ENCODE assay signal across 13 mouse cellular contexts in the genomic region with DNA sequence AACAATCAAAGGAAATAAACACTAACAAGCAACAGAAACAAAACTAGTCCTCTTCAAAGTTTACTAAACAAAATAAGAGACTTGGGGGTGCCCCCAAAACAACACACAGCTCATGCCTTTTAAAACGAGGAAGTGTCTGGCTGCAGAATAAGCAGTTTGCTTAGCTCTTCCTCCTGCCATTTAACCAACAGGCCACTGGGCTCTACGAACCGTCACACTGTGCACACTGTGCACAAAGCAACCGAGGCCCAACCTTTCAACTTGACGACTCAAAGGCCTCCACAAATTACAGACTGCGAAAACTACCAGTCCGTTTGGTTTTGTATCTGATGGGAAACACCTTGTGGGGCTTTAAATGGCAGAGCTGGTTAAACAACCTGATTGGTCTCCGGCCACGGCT. TPM values are rescaled to one million over a fixed set of nuclear protein-coding genes. Genes with fewer than 3 reads are reported as not detected.
DNase-seq lines count a peak whose midpoint lies in the region; ATAC-seq and TF ChIP-seq lines count a peak whose summit lies in the region.
"Had no signal": no experiment of that assay in that cellular context is flagged by ENCODE, and none has a peak within 500 bp of the region (broad histone marks: within the 10 kb centered on the region; RNA-seq: fewer than 3 reads in every experiment).

No protein-coding gene starts in this region.

- H3K9ac ChIP-seq in kidney, embryonic 14.5 days (ENCODE audit: low read depth, low read length): no peak overlapping the region
- peak overlapping the region; percentile 4; the same call in 1 of the 2 replicates for H3K9ac ChIP-seq in CH12.LX (ENCODE audit: insufficient read depth, low read depth)
- peak overlapping the region; percentile 97 for H3K9ac ChIP-seq in liver, embryonic 11.5 days (ENCODE audit: low read depth, low read length)
- no peak overlapping the region for H3K9ac ChIP-seq in neural tube, embryonic 15.5 days (replicated peaks)
- H3K9ac ChIP-seq: limb, embryonic 13.5 days; neural tube, embryonic 12.5 days had no signal

- peaks cover 8% of the 10 kb centered on the region; the same call in 1 of the 2 replicates for H3K4me1 ChIP-seq in kidney, embryonic 14.5 days (ENCODE audit: control insufficient read depth, insufficient read depth, low read length)
- peaks cover 5 to 53% of the 10 kb centered on the region in 2 experiments; a peak in 3 of 4 replicates for H3K4me1 ChIP-seq in CH12.LX (ENCODE audit: control insufficient read depth in 1 of 2, insufficient read depth in 2 of 2)
- H3K4me1 ChIP-seq in liver, embryonic 11.5 days (replicated peaks; ENCODE audit: control insufficient read depth, insufficient read depth, low read length): peaks cover 37% of the 10 kb centered on the region
- peaks cover 24% of the 10 kb centered on the region for H3K4me1 ChIP-seq in neural tube, embryonic 15.5 days

- TF ChIP-seq EP300 in CH12.LX (IDR thresholded peaks at IDR 0.05; ENCODE audit: low read length): no peak

- TF ChIP-seq RAD21 in CH12.LX (IDR thresholded peaks at IDR 0.05; ENCODE audit: low read depth, low read length): no peak

- H3K79me2 ChIP-seq in CH12.LX (replicated peaks; ENCODE audit: control insufficient read depth, extremely low read depth, insufficient read depth, poor library complexity, severe bottlenecking): peaks cover 5% of the 10 kb centered on the region; the same call in 1 of the 2 replicates

- no peaks in the 10 kb centered on the region; the same call in 1 of the 2 replicates for H3K27me3 ChIP-seq in kidney, embryonic 14.5 days (ENCODE audit: control insufficient read depth, insufficient read depth, low read length)
- H3K27me3 ChIP-seq in CH12.LX (replicated peaks): no peaks in the 10 kb centered on the region
- H3K27me3 ChIP-seq in liver, embryonic 11.5 days (replicated peaks; ENCODE audit: control insufficient read depth, insufficient read depth, low read length): no peaks in the 10 kb centered on the region
- no peaks in the 10 kb centered on the region for H3K27me3 ChIP-seq in neural tube, embryonic 15.5 days (replicated peaks)
- H3K27me3 ChIP-seq: neural tube, embryonic 12.5 days had no signal

- peak overlapping the region; percentile 21 for H3K4me2 ChIP-seq in kidney, embryonic 14.5 days (replicated peaks; ENCODE audit: low read depth, low read length)
- H3K4me2 ChIP-seq in CH12.LX (ENCODE audit: insufficient read depth, low read depth, poor library complexity, severe bottlenecking): peak overlapping the region; percentile 79; the same call in 1 of the 2 replicates
- H3K4me2 ChIP-seq in liver, embryonic 11.5 days: peak overlapping the region; percentile 84
- no peak overlapping the region for H3K4me2 ChIP-seq in neural tube, embryonic 15.5 days
- H3K4me2 ChIP-seq: limb, embryonic 13.5 days; neural tube, embryonic 12.5 days had no signal

- in situ Hi-C loops in CH12.LX (cut with MboI; ENCODE audit: low pct_ligation_motif_present, low pct_unique_long_range_greater_than_20kb, low sequenced_read_pairs): no loop called here

- no peaks in the 10 kb centered on the region for H3K9me3 ChIP-seq in kidney, embryonic 14.5 days (ENCODE audit: control insufficient read depth, low read length)
- H3K9me3 ChIP-seq in CH12.LX (replicated peaks; ENCODE audit: low read length): no peaks in the 10 kb centered on the region
- no peaks in the 10 kb centered on the region for H3K9me3 ChIP-seq in liver, embryonic 11.5 days (ENCODE audit: control insufficient read depth, low read length)
- H3K9me3 ChIP-seq in neural tube, embryonic 15.5 days (replicated peaks): no peaks in the 10 kb centered on the region
- H3K9me3 ChIP-seq: limb, embryonic 13.5 days; neural tube, embryonic 12.5 days had no signal

- TF ChIP-seq POLR2A in CH12.LX (IDR thresholded peaks at IDR 0.05; ENCODE audit: low read depth, low read length): no peak

- ATAC-seq in kidney, embryonic 14.5 days (ENCODE audit: low FRiP score, low TSS enrichment): no peak
- ATAC-seq in liver, embryonic 11.5 days (replicated peaks; ENCODE audit: low FRiP score): no peak
- peak; percentile 13; the same call in 1 of the 2 replicates for ATAC-seq in neutrophil, adult 5-6 weeks (ENCODE audit: extremely low read depth, insufficient number of reproducible peaks, low FRiP score, poor library complexity, severe bottlenecking)
- ATAC-seq in frontal cortex, adult (ENCODE audit: low TSS enrichment): no peak
- ATAC-seq in neural tube, embryonic 15.5 days (ENCODE audit: low FRiP score): no peak

- no peak for DNase-seq in kidney, postnatal 14 days
- peak; percentile 57 for DNase-seq in CH12.LX (ENCODE audit: extremely low read depth)
- DNase-seq in liver, embryonic 11.5 days (ENCODE audit: low spot score): no peak
- no peak for DNase-seq in lung, postnatal 4 days
- DNase-seq: cerebellum, postnatal 14 days; kidney, postnatal 4 days had no signal

- no peak overlapping the region for H3K4me3 ChIP-seq in kidney, embryonic 14.5 days (ENCODE audit: low read length)
- H3K4me3 ChIP-seq in CH12.LX (replicated peaks in 1 of 3; ENCODE audit: low read depth in 2 of 3, low read length in 2 of 3, poor library complexity in 1 of 3): no peak overlapping the region
- H3K4me3 ChIP-seq in liver, embryonic 11.5 days (ENCODE audit: low read depth, low read length): peak overlapping the region; percentile 85
- H3K4me3 ChIP-seq in neural tube, embryonic 15.5 days (replicated peaks): no peak overlapping the region
- H3K4me3 ChIP-seq: limb, embryonic 13.5 days; neural tube, embryonic 12.5 days had no signal

- TF ChIP-seq CTCF in CH12.LX (conservative IDR thresholded peaks at IDR 0.05 in 1 of 2, IDR thresholded peaks at IDR 0.05 in 1 of 2; ENCODE audit: low read depth in 2 of 2, low read length in 2 of 2): no peak

- WGBS in kidney, embryonic 14.5 days: 41% methylated on average over 9 of the region's 9 CpGs
- 40% methylated on average over 9 of the region's 9 CpGs for WGBS in liver, embryonic 11.5 days
- 67% methylated on average over 9 of the region's 9 CpGs for WGBS in neural tube, embryonic 15.5 days

- dilution Hi-C loops in CH12.LX (cut with MboI; ENCODE audit: extremely low pct_ligation_motif_present, extremely low pct_unique_long_range_greater_than_20kb, low sequenced_read_pairs): no loop called here

- H3K36me3 ChIP-seq in kidney, embryonic 14.5 days (ENCODE audit: control insufficient read depth, insufficient read depth, low read length): 0 out of 2 replicates have a peak, but pooled peaks cover 1% of the 10 kb centered on the region
- peaks cover 4 to 18% of the 10 kb centered on the region in 2 experiments for H3K36me3 ChIP-seq in CH12.LX (replicated peaks in 1 of 2; ENCODE audit: control insufficient read depth in 1 of 2, insufficient read depth in 1 of 2, low read length in 1 of 2)
- peaks cover 8% of the 10 kb centered on the region; the same call in 1 of the 2 replicates for H3K36me3 ChIP-seq in liver, embryonic 11.5 days (ENCODE audit: control insufficient read depth, insufficient read depth, low read length)
- H3K36me3 ChIP-seq in neural tube, embryonic 15.5 days: no peaks in the 10 kb centered on the region
- H3K36me3 ChIP-seq: limb, embryonic 13.5 days; neural tube, embryonic 12.5 days had no signal

- no peak overlapping the region for H3K27ac ChIP-seq in kidney, embryonic 14.5 days (ENCODE audit: low read depth, low read length)
- H3K27ac ChIP-seq in CH12.LX (ENCODE audit: insufficient read depth, low read depth): no peak overlapping the region
- H3K27ac ChIP-seq in liver, embryonic 11.5 days (ENCODE audit: low read depth, low read length): peak overlapping the region; percentile 98; the same call in 1 of the 2 replicates
- H3K27ac ChIP-seq in neural tube, embryonic 15.5 days (replicated peaks): no peak overlapping the region
- H3K27ac ChIP-seq: limb, embryonic 13.5 days; neural tube, embryonic 12.5 days had no signal

TF ChIP-seq in CH12.LX, 34 proteins besides CTCF, POLR2A, EP300 and RAD21 (continues in another document):
- TF ChIP-seq ELF1 (IDR thresholded peaks at IDR 0.05; ENCODE audit: low read depth, low read length): peak; percentile 62
- TF ChIP-seq MAFK (IDR thresholded peaks at IDR 0.05; ENCODE audit: insufficient replicate concordance, low read length): peak; percentile 36; the same call in 1 of the 2 replicates

RNA-seq across cellular contexts. Expression of gene Arsg, which starts 3.0 kb away (rescaled TPM):
- 2.2 and 6.1 TPM in 2 replicates for polyA plus RNA-seq in kidney, embryonic 14.5 days (2014; fragmentation: Nextera tagmentation; extraction: Ambion mirVana)
- 2.2 and 3.3 TPM in 2 replicates for total RNA-seq in CH12.LX (2012; rRNA removed)
- total RNA-seq in CH12.LX (2014; rRNA removed): 1.3 and 1.4 TPM in 2 replicates
- polyA plus RNA-seq in CH12.LX (2012; ENCODE audit: insufficient read length, low read depth): 0.76 and 0.79 TPM in 2 replicates
- 5.8 and 6.2 TPM in 2 replicates for polyA plus RNA-seq in liver, embryonic 11.5 days (2014; fragmentation: Nextera tagmentation; extraction: Ambion mirVana)
- 21.5 and 24.6 TPM in 2 replicates for total RNA-seq in neutrophil, adult 5-6 weeks (2017)
- 2.8 and 3.2 TPM in 2 replicates for polyA plus RNA-seq in neural tube, embryonic 15.5 days (2015; fragmentation: Nextera tagmentation; extraction: Ambion mirVana)

RNA-seq across cellular contexts. Expression of gene Slc16a6, which starts 3.2 kb away (rescaled TPM):
- 9.7 and 11.8 TPM in 2 replicates for polyA plus RNA-seq in kidney, embryonic 14.5 days (2014; fragmentation: Nextera tagmentation; extraction: Ambion mirVana)
- total RNA-seq in CH12.LX (2012; rRNA removed) (14.1 and 18.3 TPM in 2 replicates), CH12.LX (2014; rRNA removed) (18.7 and 20.9 TPM in 2 replicates)
- polyA plus RNA-seq in CH12.LX (2012; ENCODE audit: insufficient read length, low read depth): 18.9 and 24.2 TPM in 2 replicates
- 52.2 and 58.7 TPM in 2 replicates for polyA plus RNA-seq in liver, embryonic 11.5 days (2014; fragmentation: Nextera tagmentation; extraction: Ambion mirVana)
- total RNA-seq in neutrophil, adult 5-6 weeks (2017): 45.0 and 49.8 TPM in 2 replicates
- 3.7 and 4.2 TPM in 2 replicates for polyA plus RNA-seq in neural tube, embryonic 15.5 days (2015; fragmentation: Nextera tagmentation; extraction: Ambion mirVana)

RNA-seq across cellular contexts. Expression of gene Amz2, which starts 44.4 kb away (rescaled TPM):
- 42.1 and 49.8 TPM in 2 replicates for polyA plus RNA-seq in kidney, embryonic 14.5 days (2014; fragmentation: Nextera tagmentation; extraction: Ambion mirVana)
- total RNA-seq in CH12.LX (2012; rRNA removed) (19.7 and 23.3 TPM in 2 replicates), CH12.LX (2014; rRNA removed) (22.3 and 24.5 TPM in 2 replicates)
- polyA plus RNA-seq in CH12.LX (2012; ENCODE audit: insufficient read length, low read depth): 18.6 and 23.7 TPM in 2 replicates
- polyA plus RNA-seq in liver, embryonic 11.5 days (2014; fragmentation: Nextera tagmentation; extraction: Ambion mirVana): 33.7 and 35.5 TPM in 2 replicates
- total RNA-seq in neutrophil, adult 5-6 weeks (2017): 39.3 and 41.0 TPM in 2 replicates
- polyA plus RNA-seq in neural tube, embryonic 15.5 days (2015; fragmentation: Nextera tagmentation; extraction: Ambion mirVana): 50.1 and 50.7 TPM in 2 replicates

RNA-seq across cellular contexts. Expression of gene 9930022D16Rik, which starts 56.5 kb away (rescaled TPM):
- polyA plus RNA-seq in kidney, embryonic 14.5 days (2014; fragmentation: Nextera tagmentation; extraction: Ambion mirVana): not detected in 2 replicates
- 0.08 TPM in 2 replicates for total RNA-seq in CH12.LX (2012; rRNA removed)
- total RNA-seq in CH12.LX (2014; rRNA removed): 0.08 TPM in 1 of 2 replicates, not detected in the other
- not detected in 2 replicates for polyA plus RNA-seq in CH12.LX (2012; ENCODE audit: insufficient read length, low read depth)
- not detected in 2 replicates for polyA plus RNA-seq in liver, embryonic 11.5 days (2014; fragmentation: Nextera tagmentation; extraction: Ambion mirVana)
- 0.23 and 0.98 TPM in 2 replicates for total RNA-seq in neutrophil, adult 5-6 weeks (2017)
- polyA plus RNA-seq in neural tube, embryonic 15.5 days (2015; fragmentation: Nextera tagmentation; extraction: Ambion mirVana): 0.05 TPM in 1 of 2 replicates, not detected in the other
- polyA plus RNA-seq: heart, postnatal 0 days; limb, embryonic 13.5 days; neural tube, embryonic 12.5 days had no signal

Comparison
In these comparisons a context has a peak if more than half of its experiments do, and no peak if none do; other contexts are left out.
1. H3K9ac ChIP-seq: peak in CH12.LX (single experiment) and liver, embryonic 11.5 days (single experiment); none in kidney, embryonic 14.5 days (single experiment) and neural tube, embryonic 15.5 days (single experiment).